Mouse (Mus musculus) heart, embryonic 12.5 days (tissue): ENCODE results near the gene Bahcc1. TPM values are rescaled to one million over a fixed set of nuclear protein-coding genes. Genes with fewer than 3 reads are reported as not detected.

Source experiments
- ATAC-seq: fragments of 200-750 bp; cut with Nextera tagmentation; 2 replicates; pipeline ENCODE4 v1.8.0; 2017; ENCODE audit warnings: moderate TSS enrichment, moderate library complexity; ENCODE audit not compliant: insufficient number of reproducible peaks, low FRiP score
- H3K27ac ChIP-seq: fragments of 300-500 bp; sonication (generic); 2 replicates; pipeline ENCODE4 v1.5.1; 2016; ENCODE audit warnings: mild to moderate bottlenecking, moderate library complexity; ENCODE audit not compliant: poor library complexity, severe bottlenecking
- H3K27me3 ChIP-seq: fragments of 300-500 bp; sonication (generic); replicated peaks from 2 replicates; pipeline ENCODE4 v1.6.1; 2016; ENCODE audit warnings: mild to moderate bottlenecking, moderate library complexity
- H3K36me3 ChIP-seq: fragments of 300-500 bp; sonication (generic); 2 replicates; pipeline ENCODE4 v1.6.1; 2016; ENCODE audit warnings: mild to moderate bottlenecking, moderate library complexity
- H3K4me1 ChIP-seq: fragments of 300-500 bp; sonication (generic); replicated peaks from 2 replicates; pipeline ENCODE4 v1.6.1; 2016; ENCODE audit warnings: mild to moderate bottlenecking
- H3K4me2 ChIP-seq: fragments of 300-500 bp; sonication (generic); 2 replicates; pipeline ENCODE4 v1.6.1; 2016; ENCODE audit warnings: mild to moderate bottlenecking, moderate library complexity
- H3K4me3 ChIP-seq: fragments of 300-500 bp; sonication (generic); 2 replicates; pipeline ENCODE4 v1.5.1; 2016; ENCODE audit warnings: mild to moderate bottlenecking
- H3K9ac ChIP-seq: fragments of 300-500 bp; sonication (generic); 2 replicates; pipeline ENCODE4 v1.6.1; 2016; ENCODE audit warnings: mild to moderate bottlenecking, moderate library complexity
- H3K9me3 ChIP-seq: fragments of 300-500 bp; sonication (generic); replicated peaks from 2 replicates; pipeline ENCODE4 v1.6.1; 2016; ENCODE audit warnings: mild to moderate bottlenecking, moderate library complexity
- WGBS: fragments of 180-500 bp; shearing (Covaris S2); methylation state at CpG from one replicate; pipeline ENCODE4 v1.1.7; 2016; 5-methylcytosine and 5-hydroxymethylcytosine counted together
- polyA plus RNA-seq: library from polyadenylated mRNA; unstranded; fragments of >200 nt; fragmentation: Nextera tagmentation; extraction: Ambion mirVana; gene quantifications from 2 replicates; pipeline ENCODE4 v1.2.1, GENCODE M21; 2016

Gene Bahcc1
- polyA plus RNA-seq, 1 experiment from 2014 or later = 7.6 TPM

- Histone ChIP-seq H3K4me2 (no peak overlapping the region), H3K36me3 (peaks cover 12% of the 10 kb centered on the region; the same call in 1 of the 2 replicates), H3K4me1 (peaks cover 89% of the 10 kb centered on the region), H3K27ac (no peak overlapping the region), H3K9ac (no peak overlapping the region), H3K27me3 (no peaks in the 10 kb centered on the region), H3K4me3 (no peak overlapping the region), H3K9me3 (no peaks in the 10 kb centered on the region)
- ATAC-seq = no peak
- 53% methylated on average over 12 of the region's 12 CpGs for WGBS
Measured at GRCm38 (mm10) chr11:120258896-120259689, 26.3 kb downstream of the Bahcc1 start.

GRCm38 (mm10) chr11:120259792-120260768, 27.3 kb downstream of the Bahcc1 start:
- H3K4me2 ChIP-seq = no peak overlapping the region
- no peaks in the 10 kb centered on the region for H3K9me3 ChIP-seq
- no peak overlapping the region for H3K9ac ChIP-seq
- no peak overlapping the region for H3K27ac ChIP-seq
- 77% methylated on average over 25 of the region's 25 CpGs for WGBS
- no peak for ATAC-seq
- peaks cover 12% of the 10 kb centered on the region; the same call in 1 of the 2 replicates for H3K36me3 ChIP-seq
- no peak overlapping the region for H3K4me3 ChIP-seq
- H3K4me1 ChIP-seq = peaks cover 89% of the 10 kb centered on the region
- no peaks in the 10 kb centered on the region for H3K27me3 ChIP-seq

GRCm38 (mm10) chr11:120260769-120261150, 28.0 kb downstream of the Bahcc1 start:
- H3K4me2 ChIP-seq = 0 out of 2 replicates have a peak overlapping the region, but pooled peaks have one; percentile 35
- WGBS = 84% methylated on average over 6 of the region's 6 CpGs
- no peak overlapping the region for H3K4me3 ChIP-seq
- peaks cover 12% of the 10 kb centered on the region for H3K36me3 ChIP-seq
- no peak for ATAC-seq
- H3K9ac ChIP-seq = no peak overlapping the region
- peaks cover 83% of the 10 kb centered on the region for H3K4me1 ChIP-seq
- no peaks in the 10 kb centered on the region for H3K27me3 ChIP-seq
- 0 out of 2 replicates have a peak overlapping the region, but pooled peaks have one; percentile 6 for H3K27ac ChIP-seq
- no peaks in the 10 kb centered on the region for H3K9me3 ChIP-seq

DNA sequence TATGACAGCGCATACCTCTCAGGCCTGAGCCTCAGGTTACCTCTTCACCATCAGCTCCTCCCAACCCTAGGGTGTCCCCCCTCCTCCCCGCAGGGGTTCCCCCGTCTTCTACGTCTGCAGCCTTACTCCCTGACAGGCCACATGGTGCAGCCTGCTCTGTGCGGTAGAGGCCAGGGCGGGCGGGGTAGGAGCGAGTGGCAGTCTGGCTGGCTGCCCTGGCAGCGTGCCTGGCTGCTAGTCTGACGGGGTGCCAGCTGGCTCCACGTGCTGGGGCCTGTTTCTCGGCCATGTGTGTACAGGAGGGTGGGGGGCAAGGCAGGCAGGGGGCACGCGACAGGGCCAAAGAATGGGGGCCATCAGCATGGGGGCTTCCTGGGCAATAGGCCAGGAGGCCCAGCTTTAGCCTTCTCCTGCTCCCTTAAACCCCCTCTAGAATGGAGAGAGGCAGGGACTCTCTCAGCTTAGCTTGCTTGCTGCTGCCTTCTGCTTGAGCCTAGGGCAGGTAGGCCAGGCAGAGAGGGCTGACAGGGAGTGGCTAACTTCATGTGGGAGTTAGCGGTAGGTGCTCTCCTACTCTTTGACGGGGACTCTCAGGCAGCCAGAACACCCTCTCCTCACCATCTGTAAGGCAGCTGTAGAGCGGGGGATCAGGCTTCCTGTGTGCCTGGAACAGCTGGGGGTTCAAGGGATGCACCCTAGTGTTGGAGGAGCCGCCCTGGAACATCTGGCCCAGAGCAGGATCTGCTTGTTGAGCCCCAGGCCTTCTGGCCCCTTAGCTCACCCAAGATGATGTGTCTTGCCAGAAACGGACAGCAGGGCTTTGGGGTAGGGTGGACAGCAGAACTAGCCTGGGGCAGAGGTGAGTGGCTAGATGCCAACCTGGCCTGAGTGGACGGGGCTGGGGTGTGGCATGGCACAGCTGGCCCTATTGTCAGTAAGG, 28.9 kb downstream of the Bahcc1 start:
- no peak overlapping the region for H3K4me3 ChIP-seq
- peak; percentile 70 for ATAC-seq
- peaks cover 78% of the 10 kb centered on the region for H3K4me1 ChIP-seq
- H3K27me3 ChIP-seq = no peaks in the 10 kb centered on the region
- H3K9me3 ChIP-seq = no peaks in the 10 kb centered on the region
- peak overlapping the region; percentile 35 for H3K4me2 ChIP-seq
- WGBS = 33% methylated on average over 20 of the region's 20 CpGs
- peak overlapping the region; percentile 77 for H3K27ac ChIP-seq
- H3K36me3 ChIP-seq = peaks cover 12% of the 10 kb centered on the region
- H3K9ac ChIP-seq = peak overlapping the region; percentile 16; the same call in 1 of the 2 replicates

DNA sequence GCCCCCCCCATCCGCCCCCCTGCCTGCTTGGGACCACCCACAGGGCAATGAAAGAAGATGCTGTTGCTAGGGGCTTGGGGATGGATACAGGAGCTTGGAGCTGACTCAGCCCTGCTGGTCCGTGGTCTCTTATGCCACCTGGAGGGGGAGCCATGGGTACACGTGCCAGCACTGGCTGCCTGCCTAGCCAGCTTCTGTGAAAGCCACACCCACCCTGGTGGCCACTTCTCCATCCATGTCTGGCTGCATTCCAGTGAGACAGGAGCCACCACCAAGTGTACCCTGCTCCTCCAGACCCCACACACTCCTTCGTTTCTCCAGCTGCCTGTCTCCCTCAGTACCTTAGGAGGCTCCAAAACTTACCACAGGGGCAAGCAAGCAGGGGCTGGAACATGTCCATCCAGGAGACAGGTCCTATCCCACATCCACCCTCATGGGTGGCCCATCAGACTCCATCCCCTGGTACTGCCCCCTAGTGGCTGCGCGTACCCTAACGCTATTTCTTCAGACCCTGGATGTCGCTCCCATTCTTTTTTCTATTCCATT, 29.7 kb downstream of the Bahcc1 start:
- Histone ChIP-seq H3K4me1 (peaks cover 71% of the 10 kb centered on the region), H3K9ac (no peak overlapping the region), H3K4me3 (no peak overlapping the region), H3K27me3 (no peaks in the 10 kb centered on the region), H3K27ac (peak overlapping the region; percentile 77; the same call in 1 of the 2 replicates), H3K9me3 (no peaks in the 10 kb centered on the region), H3K36me3 (peaks cover 12% of the 10 kb centered on the region), H3K4me2 (peak overlapping the region; percentile 35; the same call in 1 of the 2 replicates)
- 30% methylated on average over 8 of the region's 8 CpGs for WGBS
- ATAC-seq = peak; percentile 50

DNA sequence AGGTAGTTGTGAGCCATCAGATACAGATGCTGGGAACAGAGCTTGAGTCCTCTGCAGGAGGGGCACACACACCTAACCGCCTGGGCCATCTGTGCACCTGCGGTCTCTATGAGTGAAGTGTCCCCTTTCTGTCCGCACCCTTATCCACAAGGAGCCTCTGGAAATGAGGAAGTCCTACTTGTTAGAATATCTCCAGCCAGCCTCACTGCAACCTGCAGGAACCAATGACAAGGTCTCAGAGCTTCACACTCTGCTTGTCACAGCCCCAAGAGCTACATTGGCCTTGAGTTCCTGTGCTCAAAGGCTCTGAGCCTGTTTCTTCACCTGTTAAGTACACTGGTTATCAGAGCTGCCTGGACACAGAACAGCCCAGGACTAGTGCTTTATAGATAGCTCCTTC, 30.4 kb downstream of the Bahcc1 start:
- Histone ChIP-seq H3K4me1 (peaks cover 71% of the 10 kb centered on the region), H3K27ac (no peak overlapping the region), H3K4me3 (no peak overlapping the region), H3K4me2 (no peak overlapping the region), H3K9ac (no peak overlapping the region), H3K36me3 (peaks cover 12% of the 10 kb centered on the region), H3K27me3 (no peaks in the 10 kb centered on the region), H3K9me3 (no peaks in the 10 kb centered on the region)
- no peak for ATAC-seq
- 82% methylated on average over 3 of the region's 3 CpGs for WGBS

GRCm38 (mm10) chr11:120264008-120264407, 31.3 kb downstream of the Bahcc1 start:
- WGBS = 56% methylated on average over 6 of the region's 6 CpGs
- no peaks in the 10 kb centered on the region for H3K9me3 ChIP-seq
- H3K4me1 ChIP-seq = peaks cover 69% of the 10 kb centered on the region
- no peaks in the 10 kb centered on the region for H3K27me3 ChIP-seq
- H3K4me2 ChIP-seq = no peak overlapping the region
- H3K36me3 ChIP-seq = peaks cover 12% of the 10 kb centered on the region
- no peak overlapping the region for H3K9ac ChIP-seq
- H3K27ac ChIP-seq = no peak overlapping the region
- ATAC-seq = no peak
- H3K4me3 ChIP-seq = no peak overlapping the region

DNA sequence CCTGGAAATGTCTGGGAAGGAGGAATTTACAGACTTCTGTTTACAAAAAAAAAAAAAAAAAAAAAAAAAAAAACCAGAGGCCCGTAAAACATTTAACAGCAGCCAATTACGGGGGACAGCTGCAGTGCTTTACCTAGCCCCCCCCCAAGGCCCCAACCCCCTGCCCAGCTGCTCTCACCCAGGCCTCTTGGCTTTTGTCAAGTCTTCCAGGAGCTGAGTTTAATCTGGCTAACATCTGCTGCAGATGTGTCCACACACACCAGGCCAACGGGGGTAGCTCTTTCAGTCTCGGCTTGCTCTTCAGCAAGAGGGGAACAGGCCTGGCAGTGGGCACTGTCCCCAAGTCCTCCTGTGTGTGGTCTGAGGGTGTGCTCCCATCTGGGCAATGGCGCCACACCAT, 32.7 kb downstream of the Bahcc1 start:
- Histone ChIP-seq H3K27me3 (no peaks in the 10 kb centered on the region), H3K4me3 (no peak overlapping the region), H3K36me3 (peaks cover 14% of the 10 kb centered on the region), H3K4me2 (no peak overlapping the region), H3K4me1 (peaks cover 69% of the 10 kb centered on the region), H3K9me3 (no peaks in the 10 kb centered on the region), H3K27ac (no peak overlapping the region), H3K9ac (no peak overlapping the region)
- no peak for ATAC-seq
- 57% methylated on average over 5 of the region's 5 CpGs for WGBS

DNA sequence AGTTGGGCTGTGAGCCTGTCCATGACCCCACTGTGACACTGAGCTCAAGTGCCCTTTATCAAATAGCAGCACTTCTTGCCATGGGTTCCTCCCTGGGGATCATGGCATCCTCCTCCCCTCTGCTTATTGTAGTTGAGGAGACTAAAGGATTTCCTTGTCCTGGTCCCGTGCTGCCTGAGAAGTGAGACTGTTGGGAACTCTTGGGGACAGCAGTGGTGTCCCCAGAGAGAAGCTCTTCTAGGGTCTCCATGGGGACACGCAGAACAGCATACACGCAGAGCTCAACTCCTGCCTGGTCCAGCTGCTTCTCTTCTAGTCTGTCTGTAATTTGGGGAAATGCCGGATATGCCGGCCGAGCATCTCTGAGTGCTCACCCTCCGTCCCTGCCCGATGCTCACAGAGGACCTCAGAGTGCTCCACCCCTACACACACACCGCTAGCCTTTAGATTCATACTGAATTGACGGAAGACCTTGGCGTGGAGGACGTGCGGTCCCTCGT, 33.6 kb downstream of the Bahcc1 start:
- Histone ChIP-seq H3K4me2 (no peak overlapping the region), H3K9me3 (no peaks in the 10 kb centered on the region), H3K36me3 (peaks cover 12% of the 10 kb centered on the region), H3K4me1 (peaks cover 60% of the 10 kb centered on the region), H3K27me3 (no peaks in the 10 kb centered on the region), H3K27ac (no peak overlapping the region), H3K9ac (no peak overlapping the region), H3K4me3 (no peak overlapping the region)
- 87% methylated on average over 14 of the region's 14 CpGs for WGBS
- ATAC-seq = no peak

GRCm38 (mm10) chr11:120267274-120267673, 34.5 kb downstream of the Bahcc1 start:
- H3K4me1 ChIP-seq = peaks cover 50% of the 10 kb centered on the region
- no peak overlapping the region for H3K27ac ChIP-seq

More at GRCm38 (mm10) chr11:120267274-120267673, 34.5 kb downstream of the Bahcc1 start:
- Histone ChIP-seq H3K36me3 (peaks cover 21% of the 10 kb centered on the region), H3K4me2 (no peak overlapping the region), H3K9me3 (no peaks in the 10 kb centered on the region), H3K27me3 (no peaks in the 10 kb centered on the region), H3K9ac (no peak overlapping the region), H3K4me3 (no peak overlapping the region)
- WGBS = 88% methylated on average over 2 of the region's 2 CpGs
- no peak for ATAC-seq
